Mouse (Mus musculus): Measurements from ENCODE around the gene Nabp2.

DNA sequence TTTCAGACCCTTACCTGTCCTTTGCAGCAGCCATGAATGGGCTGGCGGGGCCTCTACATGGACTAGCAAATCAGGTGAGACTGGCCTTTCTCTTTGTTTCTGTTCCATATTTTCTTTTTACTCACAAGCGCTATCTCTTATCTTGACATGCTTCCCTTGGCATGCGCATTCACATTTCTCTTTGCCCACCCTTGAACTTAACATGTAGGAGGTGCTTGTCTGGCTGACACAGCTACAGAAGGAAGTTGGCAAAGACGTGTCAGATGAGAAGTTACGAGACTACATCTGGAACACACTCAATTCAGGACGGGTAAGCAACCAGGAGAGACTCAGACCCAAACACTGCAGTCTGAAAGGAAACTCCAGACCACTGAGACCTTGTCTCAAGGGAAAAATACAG is 52.1 kb downstream of the Nabp2 start:
- no peak for TF ChIP-seq CTCF (conservative IDR thresholded peaks at IDR 0.05; ENCODE audit: low read length)
- no peak for TF ChIP-seq POU5F1 (IDR thresholded peaks at IDR 0.05; ENCODE audit: borderline replicate concordance, low read length)

Data from E14TG2a.4 (cell line).